In genomic region chr19:53170651-53171050, GRCm38 (mm10) we compare ENCODE assay signal across 27 mouse cellular contexts. TPM values are rescaled to one million over a fixed set of nuclear protein-coding genes. Genes with fewer than 3 reads are reported as not detected.
DNase-seq lines count a peak whose midpoint lies in the region; ATAC-seq and TF ChIP-seq lines count a peak whose summit lies in the region.
"Had no signal": no experiment of that assay in that cellular context is flagged by ENCODE, and none has a peak within 500 bp of the region (broad histone marks: within the 10 kb centered on the region; RNA-seq: fewer than 3 reads in every experiment).

No protein-coding gene starts in this region.

- H3K9me3 ChIP-seq in heart, embryonic 10.5 days: no peaks in the 10 kb centered on the region
- no peaks in the 10 kb centered on the region for H3K9me3 ChIP-seq in lung, postnatal 0 days (ENCODE audit: low read length)
- no peaks in the 10 kb centered on the region for H3K9me3 ChIP-seq in hindbrain, embryonic 14.5 days (ENCODE audit: control insufficient read depth, low read length)
- H3K9me3 ChIP-seq: embryonic facial prominence, embryonic 12.5 days; embryonic facial prominence, embryonic 15.5 days; G1E; hindbrain, embryonic 12.5 days; intestine, embryonic 15.5 days had no signal

- H3K27me3 ChIP-seq in heart, embryonic 10.5 days (ENCODE audit: insufficient read depth, poor library complexity, severe bottlenecking): no peaks in the 10 kb centered on the region
- H3K27me3 ChIP-seq in lung, postnatal 0 days (replicated peaks; ENCODE audit: insufficient read depth, low read length): no peaks in the 10 kb centered on the region
- no peaks in the 10 kb centered on the region for H3K27me3 ChIP-seq in hindbrain, embryonic 14.5 days (ENCODE audit: control insufficient read depth, insufficient read depth, low read length)
- H3K27me3 ChIP-seq: CH12.LX; embryonic facial prominence, embryonic 12.5 days; embryonic facial prominence, embryonic 15.5 days; hindbrain, embryonic 12.5 days; intestine, embryonic 15.5 days; Patski had no signal

- no peak for TF ChIP-seq CTCF in lung, postnatal 0 days (IDR thresholded peaks at IDR 0.05)

- H3K36me3 ChIP-seq in heart, embryonic 10.5 days: peaks cover 18% of the 10 kb centered on the region
- H3K36me3 ChIP-seq in lung, postnatal 0 days (ENCODE audit: insufficient read depth, low read length): no peaks in the 10 kb centered on the region
- H3K36me3 ChIP-seq in hindbrain, embryonic 14.5 days (replicated peaks; ENCODE audit: control insufficient read depth, insufficient read depth): no peaks in the 10 kb centered on the region
- H3K36me3 ChIP-seq: embryonic facial prominence, embryonic 12.5 days; embryonic facial prominence, embryonic 15.5 days; hindbrain, embryonic 12.5 days; intestine, embryonic 15.5 days had no signal

- WGBS in heart, embryonic 10.5 days: 56% methylated on average over 5 of the region's 5 CpGs
- 44% methylated on average over 5 of the region's 5 CpGs for WGBS in lung, postnatal 0 days
- WGBS in hindbrain, embryonic 14.5 days: 89% methylated on average over 5 of the region's 5 CpGs

- no peak overlapping the region for H3K9ac ChIP-seq in lung, postnatal 0 days (replicated peaks; ENCODE audit: low read depth)
- no peak overlapping the region for H3K9ac ChIP-seq in hindbrain, embryonic 14.5 days
- H3K9ac ChIP-seq: embryonic facial prominence, embryonic 12.5 days; embryonic facial prominence, embryonic 15.5 days; forebrain, postnatal 0 days; hindbrain, embryonic 12.5 days; intestine, embryonic 15.5 days had no signal

- intact Hi-C loops in heart, postnatal 36 days (cut with DNase I): no loop called here

- peaks cover 38% of the 10 kb centered on the region for H3K4me1 ChIP-seq in heart, embryonic 10.5 days
- H3K4me1 ChIP-seq in lung, postnatal 0 days (ENCODE audit: insufficient read depth, low read depth, low read length): no peaks in the 10 kb centered on the region
- H3K4me1 ChIP-seq in hindbrain, embryonic 14.5 days (replicated peaks; ENCODE audit: control insufficient read depth, insufficient read depth, low read length): no peaks in the 10 kb centered on the region
- H3K4me1 ChIP-seq: embryonic facial prominence, embryonic 12.5 days; embryonic facial prominence, embryonic 15.5 days; hindbrain, embryonic 12.5 days had no signal

- no peak overlapping the region for H3K4me2 ChIP-seq in lung, postnatal 0 days (replicated peaks; ENCODE audit: low read depth, low read length)
- no peak overlapping the region for H3K4me2 ChIP-seq in hindbrain, embryonic 14.5 days (replicated peaks)
- H3K4me2 ChIP-seq: embryonic facial prominence, embryonic 12.5 days; embryonic facial prominence, embryonic 15.5 days; hindbrain, embryonic 12.5 days; intestine, embryonic 15.5 days had no signal

- ATAC-seq in lung, postnatal 0 days: no peak
- ATAC-seq in common myeloid progenitor, adult 5-6 weeks (replicated peaks; ENCODE audit: low read depth, poor library complexity, severe bottlenecking): peak; percentile 32
- ATAC-seq in megakaryocyte progenitor cell, adult 5-6 weeks (replicated peaks; ENCODE audit: poor library complexity): peak; percentile 72
- no peak for ATAC-seq in hindbrain, embryonic 14.5 days (ENCODE audit: low FRiP score)
- ATAC-seq: forebrain, embryonic 14.5 days; forebrain, postnatal 0 days; hindbrain, embryonic 16.5 days; intestine, embryonic 15.5 days; Patski had no signal

- DNase-seq in heart, embryonic 10.5 days (ENCODE audit: low spot score): peak; percentile 65
- DNase-seq in heart, postnatal 36 days: no peak
- peak; percentile 31 for DNase-seq in lung, postnatal 0 days (ENCODE audit: low spot score)
- DNase-seq in lung, postnatal 25 days (ENCODE audit: low spot score): no peak
- DNase-seq in cerebellum, postnatal 14 days: no peak
- no peak for DNase-seq in hindbrain, embryonic 14.5 days (ENCODE audit: low spot score)
- DNase-seq: adrenal gland, postnatal 10 days; B cell, adult 2 months; cerebellum, adult 11-12 months; cerebellum, adult 8-10 months; cerebellum, postnatal 10 days; forebrain, postnatal 0 days; gastrocnemius, adult 2 months; gastrocnemius, postnatal 14 days; heart, postnatal 14 days; kidney, adult 11 months had no signal

- no peak overlapping the region for H3K4me3 ChIP-seq in heart, embryonic 10.5 days
- H3K4me3 ChIP-seq in lung, postnatal 0 days (ENCODE audit: low read depth, low read length): no peak overlapping the region
- no peak overlapping the region for H3K4me3 ChIP-seq in hindbrain, embryonic 14.5 days (replicated peaks; ENCODE audit: low read length)
- H3K4me3 ChIP-seq: embryonic facial prominence, embryonic 12.5 days; embryonic facial prominence, embryonic 15.5 days; gastrocnemius, adult 2 months; hindbrain, embryonic 12.5 days; intestine, embryonic 15.5 days had no signal

- no peak overlapping the region for H3K27ac ChIP-seq in heart, embryonic 10.5 days
- no peak overlapping the region for H3K27ac ChIP-seq in lung, postnatal 0 days (ENCODE audit: low read length)
- no peak overlapping the region for H3K27ac ChIP-seq in hindbrain, embryonic 14.5 days
- H3K27ac ChIP-seq: embryonic facial prominence, embryonic 12.5 days; embryonic facial prominence, embryonic 15.5 days; gastrocnemius, adult 2 months; hindbrain, embryonic 12.5 days; intestine, embryonic 15.5 days had no signal

- TF ChIP-seq EP300 in lung, postnatal 0 days (IDR thresholded peaks at IDR 0.05): no peak

RNA-seq across cellular contexts. Expression of gene Add3, which starts 30.4 kb away (rescaled TPM):
- 128 and 173 TPM in 2 replicates for polyA plus RNA-seq in heart, embryonic 10.5 days (2016; fragmentation: Nextera tagmentation; extraction: Ambion mirVana)
- total RNA-seq in heart, postnatal 36 days (2021): 10 to 100 TPM; 45.2 to 48.6 TPM
- 92.9 and 100 TPM in 2 replicates for polyA plus RNA-seq in lung, postnatal 0 days (2015; fragmentation: Nextera tagmentation; extraction: Ambion mirVana)
- 61.2 and 65.6 TPM in 2 replicates for total RNA-seq in common myeloid progenitor, adult 5-6 weeks (2017)
- 36.6 and 37.5 TPM in 2 replicates for total RNA-seq in megakaryocyte progenitor cell, adult 5-6 weeks (2015)
- total RNA-seq in megakaryocyte progenitor cell, adult 5-6 weeks (2017): 43.8 and 46.8 TPM in 2 replicates
- 43.4 and 48.9 TPM in 2 replicates for polyA plus RNA-seq in hindbrain, embryonic 14.5 days (2014; fragmentation: Nextera tagmentation; extraction: Ambion mirVana)

Comparison
In these comparisons a context has a peak if more than half of its experiments do, and no peak if none do; other contexts are left out.
1. DNase-seq: peak in heart, embryonic 10.5 days (single experiment) and lung, postnatal 0 days (single experiment); none in heart, postnatal 36 days (0 of 2), lung, postnatal 25 days (single experiment), cerebellum, postnatal 14 days (0 of 2) and hindbrain, embryonic 14.5 days (single experiment).
2. ATAC-seq: peak in common myeloid progenitor, adult 5-6 weeks (single experiment) and megakaryocyte progenitor cell, adult 5-6 weeks (single experiment); none in lung, postnatal 0 days (single experiment) and hindbrain, embryonic 14.5 days (single experiment).